Mouse (Mus musculus): ENCODE measurements at regions not wholly inside any gene's neighbourhood (a gene's known extent, or its start where the extent isn't known, plus 50 kb on each side); places are given as distances from the start of the nearest gene placed in this dataset.
"Not testable (repeated sequence)": the region's sequence is repeated elsewhere in the genome, so short reads cannot be mapped to it uniquely, and the experiment has no call there.

GRCm38 (mm10) chr14:73453164-73453563 lies 56.7 kb upstream of the Med4 start:
- DNase-seq = peak; percentile 50 to 62

DNA sequence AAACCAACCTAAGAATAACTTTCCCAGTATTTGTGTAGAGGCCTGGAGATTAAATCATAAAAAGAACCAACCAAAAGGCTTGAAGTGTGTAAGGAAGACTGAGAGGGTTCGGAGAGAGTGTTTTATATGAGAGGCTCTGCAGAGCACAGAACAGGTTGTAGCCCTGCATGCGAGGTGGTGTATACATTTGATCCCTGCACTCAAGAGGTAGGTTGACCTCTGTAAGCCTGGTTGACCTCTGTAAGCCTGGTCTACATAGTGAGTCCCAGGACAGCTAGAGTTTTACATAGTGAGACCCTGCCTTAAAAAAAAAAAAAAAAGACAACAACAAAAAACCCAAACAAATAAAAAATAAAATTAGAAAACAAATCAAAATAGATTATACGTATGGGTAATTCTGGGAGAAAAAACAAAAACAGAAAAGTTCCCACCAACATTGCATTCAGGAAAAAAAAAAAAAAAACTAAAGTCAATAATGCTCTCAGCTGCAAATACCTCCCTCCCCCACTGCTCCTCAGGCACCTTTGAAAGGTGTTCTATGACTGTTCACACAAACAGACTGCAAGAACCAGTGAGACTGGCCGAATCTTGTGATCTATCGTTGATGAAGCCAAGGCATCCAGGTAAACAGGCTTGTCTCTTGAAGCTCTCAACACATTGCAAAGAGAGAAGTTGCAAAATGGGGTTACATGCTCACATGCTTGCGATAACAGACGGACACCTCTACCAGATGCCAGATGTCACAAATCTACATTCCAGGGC lies 57.3 kb upstream of the Med4 start:
- DNase-seq = no peak

DNA sequence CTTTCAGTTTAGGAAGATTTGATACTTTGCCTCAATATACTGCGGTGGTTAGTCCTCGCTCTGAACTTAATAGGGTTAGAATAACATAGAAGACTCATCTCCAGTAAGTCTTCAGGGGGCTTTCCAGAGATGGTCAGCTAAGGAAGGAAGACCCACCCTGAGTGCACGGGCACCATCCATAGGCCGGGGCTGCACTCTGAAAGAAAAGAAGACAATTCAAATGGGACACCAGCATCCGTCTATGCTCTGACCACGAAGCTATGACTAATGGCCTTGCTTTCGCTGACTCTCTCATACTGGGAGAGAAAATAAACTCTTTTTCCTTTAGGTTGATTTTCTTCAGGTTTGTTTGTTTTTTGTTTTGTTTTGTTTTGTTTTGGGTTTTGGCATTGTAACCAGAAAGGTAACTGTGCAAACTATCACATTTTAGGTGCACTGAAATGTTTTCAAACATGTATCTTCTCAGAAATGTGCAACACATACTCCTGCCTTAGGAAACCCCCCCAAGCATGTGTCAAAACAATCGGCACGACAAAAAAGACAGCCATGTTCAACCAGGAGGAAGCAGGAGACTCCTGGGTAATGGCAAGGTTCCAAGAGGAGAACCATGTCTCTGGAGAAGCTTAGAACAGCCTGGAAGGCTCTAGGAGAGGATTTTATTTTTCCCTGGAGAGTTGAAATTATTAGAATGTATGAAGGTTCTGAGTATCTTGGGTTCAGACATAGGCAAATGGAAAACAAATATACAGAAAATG lies 58.4 kb upstream of the Med4 start:
- no peak for DNase-seq

DNA sequence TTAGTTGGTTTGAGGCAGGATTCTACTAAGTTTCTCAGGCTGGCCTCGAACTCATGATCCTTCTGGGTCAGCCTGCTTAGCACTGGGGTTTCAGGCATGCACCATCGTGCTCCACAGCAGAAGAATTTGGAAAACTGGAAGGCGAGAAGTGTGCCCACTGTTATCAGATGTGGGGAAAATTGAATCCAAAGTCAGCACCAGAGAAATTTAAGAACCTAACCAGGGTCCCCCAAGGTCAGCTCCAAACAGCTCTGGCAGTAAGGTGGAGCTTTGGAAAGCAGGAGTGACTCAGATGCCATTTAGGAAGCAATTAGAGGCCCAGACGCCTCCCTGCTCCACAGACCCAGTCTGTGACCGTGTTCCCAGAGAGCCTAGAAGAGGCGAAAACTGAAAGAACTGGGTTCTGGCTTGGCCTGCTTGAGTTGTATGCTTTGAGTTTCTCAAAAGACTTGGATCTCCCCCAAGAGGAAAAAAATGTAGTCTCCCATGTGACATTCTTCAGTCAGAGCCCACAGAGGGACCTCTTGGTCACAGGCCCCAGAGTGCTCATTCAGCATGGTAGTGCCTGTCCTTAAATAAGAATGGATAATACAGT lies 59.8 kb upstream of the Med4 start:
- DNase-seq = peak in 1 of 2 experiments; percentile 18

- DNase-seq = no peak
These were observed 60.7 kb upstream of the Med4 start for GRCm38 (mm10) chr14:73449111-73449510.

DNA sequence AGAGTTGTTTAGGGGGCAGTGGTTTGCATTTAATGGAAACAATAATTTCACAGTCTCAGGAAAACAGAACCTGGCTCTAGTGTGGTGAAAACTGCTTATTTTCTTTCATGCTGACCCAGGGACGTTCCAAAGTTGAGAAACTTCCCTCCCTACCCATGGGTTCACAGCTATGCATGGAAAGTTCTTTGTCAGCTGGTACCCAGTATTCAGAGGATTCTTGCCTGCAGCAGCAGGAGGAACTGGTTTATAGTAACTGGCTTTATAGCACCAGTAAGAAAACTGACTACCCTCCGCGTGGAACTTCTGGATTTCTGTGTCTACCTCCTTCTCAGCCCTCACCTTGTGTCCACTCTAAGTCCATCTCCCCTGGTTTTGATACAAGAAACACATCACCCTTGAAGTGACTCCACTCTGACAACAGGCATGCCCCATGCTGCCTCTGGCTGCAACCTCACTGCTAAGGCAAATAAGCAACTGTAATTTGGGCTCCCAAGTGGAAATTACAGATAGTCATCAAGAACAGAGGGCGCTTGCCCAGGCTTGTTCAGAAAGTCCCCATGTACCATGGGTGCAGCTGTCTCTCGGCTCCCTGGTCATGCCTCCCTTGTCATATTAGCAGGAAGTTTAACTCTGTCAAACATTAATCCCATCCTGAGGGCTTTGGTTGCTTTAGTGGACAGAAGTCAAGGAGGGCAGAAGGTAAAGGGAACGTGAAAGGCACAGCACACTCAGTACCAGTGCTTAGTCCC lies 60.6 kb upstream of the Itm2b start:
- peak; percentile 50 to 73 for DNase-seq

- DNase-seq = peak; percentile 32 to 55
These were observed 59.6 kb upstream of the Itm2b start for GRCm38 (mm10) chr14:73444733-73445132.

- peak; percentile 41 to 60 for DNase-seq
These were observed 57.0 kb upstream of the Itm2b start for GRCm38 (mm10) chr14:73441951-73442716.

DNA sequence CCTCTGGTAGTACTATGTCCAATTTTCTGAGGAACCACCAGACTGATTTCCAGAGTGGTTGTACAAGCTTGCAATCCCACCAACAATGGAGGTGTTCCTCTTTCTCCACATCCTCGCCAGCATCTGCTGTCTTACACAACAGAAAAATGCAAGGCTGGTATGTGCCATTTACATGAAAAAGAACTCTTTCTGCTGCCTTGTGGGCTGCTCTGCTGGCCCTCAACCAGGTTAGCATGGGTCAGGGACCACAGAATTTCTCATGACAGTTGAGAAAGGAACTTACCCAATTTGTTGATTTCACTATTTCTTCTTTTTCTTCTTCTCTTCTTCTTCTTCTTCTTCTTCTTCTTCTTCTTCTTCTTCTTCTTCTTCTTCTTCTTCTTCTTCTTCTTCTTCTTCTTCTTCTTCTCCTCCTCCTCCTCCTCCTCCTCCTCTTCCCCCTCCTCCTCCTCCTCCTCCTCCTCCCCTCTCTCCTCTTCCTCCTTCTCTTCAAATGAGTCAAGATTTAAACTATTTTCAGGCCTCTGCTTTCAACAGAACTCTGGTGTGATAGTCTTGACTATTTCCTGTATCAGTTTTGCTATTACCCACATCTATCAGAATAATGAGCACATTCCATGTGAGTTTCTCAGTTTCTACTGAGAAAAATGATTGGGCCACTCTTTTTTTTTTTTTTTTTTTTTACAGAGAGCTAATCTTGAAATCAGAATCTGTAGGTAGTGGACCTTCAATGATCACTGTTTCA lies 56.3 kb upstream of the Itm2b start:
- DNase-seq = not testable (repeated sequence)

GRCm38 (mm10) chr14:73439802-73440309 lies 54.8 kb upstream of the Itm2b start:
- DNase-seq = no peak

DNA sequence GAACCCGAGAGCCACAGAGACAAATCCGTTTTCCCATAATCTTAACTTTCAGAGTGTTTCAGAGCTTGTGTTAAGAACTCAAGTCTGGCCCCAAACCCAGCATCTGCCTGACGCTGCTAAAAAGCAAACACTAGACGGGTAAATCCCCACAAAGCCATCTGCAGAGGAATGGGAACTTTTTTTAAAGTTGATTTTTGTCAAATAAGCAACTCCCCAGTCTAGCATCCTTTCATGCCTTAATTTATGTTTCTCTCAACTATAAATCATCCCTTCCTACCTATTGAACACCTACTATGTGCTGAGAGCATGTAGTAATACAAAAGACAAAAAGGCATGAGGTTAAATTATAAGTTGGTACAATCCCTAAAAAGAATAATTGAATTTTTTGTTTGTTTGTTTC lies 50.8 kb upstream of the Itm2b start:
- no peak for DNase-seq
